Mouse (Mus musculus) heart, adult 2 months (tissue): Measurements from ENCODE around the gene Trak1.

ENCODE experiments used
- CTCF ChIP-seq: fragments of 200-600 bp; IDR thresholded peaks from 2 replicates; pipeline ENCODE4 v1.8.1; 2022; ENCODE audit warnings: antibody characterized with exemption, mild to moderate bottlenecking, moderate library complexity
- POLR2A ChIP-seq: fragments of 200-500 bp; IDR thresholded peaks from 2 replicates; pipeline ENCODE4 v1.6.1; 2011; ENCODE audit warnings: mild to moderate bottlenecking, low read depth, low read length, control low read depth; ENCODE audit not compliant: insufficient read depth

DNA sequence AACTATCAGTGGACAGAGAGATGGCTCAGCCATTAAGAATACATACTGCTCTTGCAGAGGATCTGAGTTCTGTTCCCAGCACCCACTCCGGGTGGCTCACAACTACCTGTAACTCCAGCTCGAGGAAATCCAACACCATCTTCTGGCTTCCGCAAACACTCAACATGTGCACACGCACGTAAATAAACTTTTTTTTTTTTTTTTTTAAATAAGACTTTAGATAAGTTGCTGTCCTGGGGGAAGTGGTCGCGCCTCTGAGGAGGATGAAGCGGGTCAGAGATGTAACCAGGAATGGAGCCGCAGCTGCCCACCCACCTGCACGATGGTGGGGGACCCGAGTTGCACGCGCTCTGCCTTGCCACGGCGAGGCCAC is 20.6 kb upstream of the Trak1 start:
- no peak for TF ChIP-seq POLR2A
- no peak for TF ChIP-seq CTCF
